Mouse (Mus musculus) heart, embryonic 11.5 days (tissue): ENCODE measurements around the gene Ms4a4d. TPM values are rescaled to one million over a fixed set of nuclear protein-coding genes. Genes with fewer than 3 reads are reported as not detected.
"Not testable (repeated sequence)": the region's sequence is repeated elsewhere in the genome, so short reads cannot be mapped to it uniquely, and the experiment has no call there.

Source experiments
- ATAC-seq: fragments of 200-750 bp; cut with Nextera tagmentation; replicated peaks from 2 replicates; pipeline ENCODE4 v1.8.0; 2017; ENCODE audit warnings: moderate library complexity; ENCODE audit not compliant: insufficient number of reproducible peaks, low FRiP score, low TSS enrichment
- H3K27ac ChIP-seq: fragments of 300-500 bp; sonication (generic); 2 replicates; pipeline ENCODE4 v1.5.1; 2014; ENCODE audit warnings: mild to moderate bottlenecking, low read depth, low read length
- H3K27me3 ChIP-seq: fragments of 300-500 bp; sonication (generic); 2 replicates; pipeline ENCODE4 v1.6.1; 2014; ENCODE audit warnings: mild to moderate bottlenecking, low read length, mixed read lengths; ENCODE audit not compliant: control insufficient read depth, insufficient read depth
- H3K36me3 ChIP-seq: fragments of 300-500 bp; sonication (generic); 2 replicates; pipeline ENCODE4 v1.6.1; 2014; ENCODE audit warnings: mild to moderate bottlenecking, low read length, moderate library complexity, mixed read lengths; ENCODE audit not compliant: control insufficient read depth, insufficient read depth
- H3K4me1 ChIP-seq: fragments of 300-500 bp; sonication (generic); 2 replicates; pipeline ENCODE4 v1.6.1; 2014; ENCODE audit warnings: low read length; ENCODE audit not compliant: control insufficient read depth, insufficient read depth
- H3K4me2 ChIP-seq: fragments of 300-500 bp; sonication (generic); 2 replicates; pipeline ENCODE4 v1.6.1; 2014; ENCODE audit warnings: mild to moderate bottlenecking, moderate library complexity
- H3K4me3 ChIP-seq: fragments of 300-500 bp; sonication (generic); 2 replicates; pipeline ENCODE4 v1.5.1; 2014; ENCODE audit warnings: low read depth, low read length
- H3K9ac ChIP-seq: fragments of 300-500 bp; sonication (generic); 2 replicates; pipeline ENCODE4 v1.6.1; 2014; ENCODE audit warnings: mild to moderate bottlenecking, low read depth, low read length, moderate library complexity
- H3K9me3 ChIP-seq: fragments of 300-500 bp; sonication (generic); replicated peaks from 2 replicates; pipeline ENCODE4 v1.6.1; 2016; ENCODE audit warnings: low read length; ENCODE audit not compliant: control insufficient read depth
- WGBS: fragments of 180-500 bp; shearing (Covaris S2); extraction: QIAGEN DNeasy Blood & Tissue Kit; methylation state at CpG from one replicate; pipeline ENCODE4 v1.1.7; 2014; ENCODE audit not compliant: insufficient replicate concordance; 5-methylcytosine and 5-hydroxymethylcytosine counted together
- polyA plus RNA-seq: library from polyadenylated mRNA; unstranded; fragments of >200 nt; fragmentation: Nextera tagmentation; extraction: Ambion mirVana; gene quantifications from 2 replicates; pipeline ENCODE4 v1.2.1, GENCODE M21; 2014

Gene Ms4a4d
- polyA plus RNA-seq, 1 experiment from 2014 or later: 0.44 TPM

DNA sequence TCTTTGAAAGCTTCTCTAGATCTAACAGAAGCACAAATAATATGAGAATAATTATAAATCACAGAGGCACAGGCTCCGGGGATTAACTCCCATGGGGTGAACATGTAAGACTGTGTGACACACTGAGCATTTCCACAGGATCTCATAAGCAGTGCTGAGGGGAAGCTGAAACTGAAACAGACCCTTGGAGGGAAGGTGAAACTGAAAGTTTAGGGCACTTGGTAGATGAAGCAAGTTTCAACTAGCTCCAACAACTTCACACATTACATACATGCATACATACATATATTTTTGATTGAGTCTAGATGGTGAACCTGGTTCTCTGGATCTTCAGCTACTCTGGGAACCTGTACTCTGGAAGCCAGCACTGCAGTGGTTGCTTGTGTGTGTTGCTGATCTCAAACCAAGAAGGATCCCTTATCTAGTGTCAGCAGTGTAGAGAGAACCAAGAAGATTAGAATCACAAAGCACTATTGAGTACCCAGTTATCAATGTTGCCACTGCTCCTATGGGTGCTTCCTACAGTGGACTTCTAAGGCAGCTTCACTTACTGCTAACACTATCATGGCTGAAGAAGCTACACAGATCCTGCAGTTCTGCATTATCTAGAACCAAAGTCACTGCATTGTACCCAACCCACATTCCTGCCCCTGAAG lies 3.7 kb downstream of the Ms4a4d start:
- H3K4me1 ChIP-seq, H3K27ac ChIP-seq, H3K27me3 ChIP-seq, H3K36me3 ChIP-seq, H3K9me3 ChIP-seq, ATAC-seq, H3K4me2 ChIP-seq, H3K4me3 ChIP-seq, H3K9ac ChIP-seq: not testable (repeated sequence)
- WGBS: 80% methylated on average over 1 of the region's 1 CpGs

DNA sequence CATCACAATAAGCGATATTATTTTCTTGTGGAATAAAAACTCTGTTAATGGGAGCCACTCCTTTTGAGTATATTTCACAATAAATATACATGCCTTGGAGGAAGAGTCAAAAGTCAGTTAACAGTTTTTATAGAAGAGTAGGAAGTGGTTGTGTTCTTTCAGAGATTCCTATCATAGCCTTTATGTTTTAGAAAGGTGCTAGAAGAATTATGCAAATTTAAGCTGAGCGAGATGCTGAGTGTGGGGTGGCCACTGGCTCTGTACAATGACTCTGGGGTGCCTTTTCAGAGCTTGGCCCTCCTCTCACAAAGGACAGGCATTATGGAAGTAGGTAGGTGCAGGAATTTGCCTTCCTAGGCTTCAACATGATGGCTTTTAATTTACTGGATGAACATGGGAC lies 7.8 kb downstream of the Ms4a4d start:
- H3K9me3 ChIP-seq, H3K4me1 ChIP-seq, H3K4me3 ChIP-seq, H3K27me3 ChIP-seq, ATAC-seq, H3K36me3 ChIP-seq, H3K4me2 ChIP-seq, H3K9ac ChIP-seq, H3K27ac ChIP-seq: not testable (repeated sequence)
- WGBS: 81% methylated on average over 2 of the region's 2 CpGs

DNA sequence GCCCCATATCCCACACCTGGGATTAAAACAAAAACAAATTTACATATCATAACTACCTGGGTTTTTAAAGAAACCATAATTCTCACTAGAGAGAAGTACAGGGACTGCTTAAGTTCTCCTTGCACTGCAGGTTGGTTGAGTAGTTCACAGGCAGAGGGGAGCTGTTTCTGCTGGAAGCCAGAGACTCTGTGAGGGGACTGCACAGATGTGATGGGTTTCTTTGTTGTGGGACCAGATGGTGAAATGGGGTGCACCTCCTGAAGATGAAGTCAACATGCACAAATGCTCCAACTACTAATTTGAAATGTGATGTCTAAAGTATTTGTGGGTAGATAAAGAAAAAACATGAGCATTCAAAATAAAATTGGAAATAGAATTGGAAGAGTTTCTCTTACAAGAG lies 11.3 kb downstream of the Ms4a4d start:
- Histone ChIP-seq H3K4me1 (no peaks in the 10 kb centered on the region), H3K27me3 (no peaks in the 10 kb centered on the region), H3K9ac (no peak overlapping the region), H3K4me2 (no peak overlapping the region), H3K36me3 (no peaks in the 10 kb centered on the region), H3K27ac (no peak overlapping the region), H3K4me3 (no peak overlapping the region), H3K9me3 (no peaks in the 10 kb centered on the region)
- ATAC-seq: no peak

DNA sequence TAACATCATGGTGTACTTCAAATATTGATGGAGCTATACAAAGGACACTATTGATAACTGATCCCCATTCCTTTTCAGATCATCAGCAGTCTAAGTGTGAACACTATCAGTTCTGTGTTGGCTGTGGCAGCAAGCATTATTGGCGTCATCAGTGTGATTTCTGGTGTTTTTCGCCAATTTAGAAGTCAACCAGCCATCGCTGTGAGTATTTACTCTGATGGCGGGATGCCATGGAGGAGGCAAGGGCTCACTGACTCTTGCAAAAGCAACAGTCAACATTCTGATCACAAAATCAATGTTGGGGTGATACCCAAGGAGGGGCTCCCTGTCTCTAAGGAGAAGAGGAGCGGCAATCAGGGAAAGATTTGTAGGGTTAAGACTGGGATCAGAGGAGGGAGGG lies 18.1 kb downstream of the Ms4a4d start:
- Histone ChIP-seq H3K4me2 (no peak overlapping the region), H3K27me3 (no peaks in the 10 kb centered on the region), H3K9ac (no peak overlapping the region), H3K36me3 (no peaks in the 10 kb centered on the region), H3K9me3 (no peaks in the 10 kb centered on the region), H3K27ac (no peak overlapping the region), H3K4me1 (no peaks in the 10 kb centered on the region), H3K4me3 (no peak overlapping the region)
- no peak for ATAC-seq
- WGBS: 84% methylated on average over 5 of the region's 5 CpGs

DNA sequence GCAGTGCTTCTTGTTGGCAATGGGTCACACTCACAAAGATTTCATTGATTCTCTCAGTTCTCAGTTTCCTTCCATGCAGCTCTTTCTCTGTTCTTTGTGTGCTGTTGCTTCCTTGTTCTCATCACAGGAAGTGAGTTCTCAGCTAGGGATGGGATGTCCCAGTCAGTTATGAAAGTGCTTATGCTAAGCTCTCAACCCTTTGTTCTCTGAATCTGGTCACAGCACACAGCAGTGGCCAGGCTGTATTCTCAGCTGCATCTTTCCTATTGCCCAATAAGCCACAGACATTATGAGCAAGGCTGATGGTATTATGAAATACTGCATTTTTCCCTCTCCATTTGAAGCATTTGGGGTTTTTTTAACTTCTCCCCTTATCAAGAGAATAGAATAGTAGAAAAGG lies 23.0 kb downstream of the Ms4a4d start:
- not testable (repeated sequence) for H3K9me3 ChIP-seq, H3K36me3 ChIP-seq, H3K27me3 ChIP-seq, ATAC-seq, H3K9ac ChIP-seq, H3K4me3 ChIP-seq, H3K27ac ChIP-seq, H3K4me2 ChIP-seq, H3K4me1 ChIP-seq

DNA sequence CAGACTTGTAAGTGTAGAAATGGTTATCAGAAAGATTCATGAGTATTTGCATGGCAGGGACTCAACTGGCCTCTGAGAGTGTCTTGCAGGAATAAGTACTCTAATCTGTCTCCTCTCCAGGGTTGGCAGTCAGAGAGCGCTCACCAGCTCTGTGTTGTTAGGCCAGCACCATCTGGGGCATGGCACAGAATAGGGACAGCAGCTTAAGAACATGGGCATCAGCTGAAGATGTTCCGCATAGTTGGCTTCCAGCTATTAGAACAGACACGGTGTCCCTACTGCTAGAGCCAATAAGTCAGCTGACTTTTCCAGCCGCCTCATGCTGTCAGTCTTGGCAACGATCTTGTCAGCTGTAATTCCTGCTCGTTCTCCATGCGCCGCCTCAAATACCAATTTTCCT lies 38.4 kb downstream of the Ms4a4d start:
- 85% methylated on average over 8 of the region's 8 CpGs for WGBS
- Histone ChIP-seq H3K36me3 (no peaks in the 10 kb centered on the region), H3K4me3 (no peak overlapping the region), H3K27me3 (no peaks in the 10 kb centered on the region), H3K9me3 (no peaks in the 10 kb centered on the region), H3K4me1 (no peaks in the 10 kb centered on the region), H3K9ac (no peak overlapping the region), H3K27ac (no peak overlapping the region), H3K4me2 (no peak overlapping the region)
- ATAC-seq: no peak

DNA sequence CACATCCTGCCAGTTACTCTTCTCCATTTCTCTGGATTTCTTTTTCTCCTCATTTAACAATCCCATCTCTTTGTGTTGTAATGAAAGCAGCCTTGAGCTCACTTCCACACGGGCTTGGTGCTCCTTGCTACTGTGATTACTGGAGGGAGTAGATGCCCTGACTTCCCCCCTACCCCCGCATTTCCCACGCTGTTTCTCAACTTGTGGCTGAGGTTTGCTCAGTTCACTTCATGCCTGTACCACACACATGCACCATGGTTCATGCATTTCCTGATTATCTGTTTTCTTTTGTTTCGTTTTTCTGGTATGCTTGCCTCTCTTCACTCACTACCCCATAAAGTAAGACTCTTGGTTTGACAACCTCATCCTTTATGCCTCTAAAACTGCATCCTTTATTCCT lies 52.6 kb downstream of the Ms4a4d start:
- no peak overlapping the region for H3K27ac ChIP-seq
- no peak overlapping the region for H3K9ac ChIP-seq
- H3K27me3 ChIP-seq: no peaks in the 10 kb centered on the region
- ATAC-seq: no peak
- H3K4me3 ChIP-seq: no peak overlapping the region
- no peaks in the 10 kb centered on the region for H3K9me3 ChIP-seq
- 67% methylated on average over 4 of the region's 4 CpGs for WGBS
- H3K4me2 ChIP-seq: no peak overlapping the region
- H3K36me3 ChIP-seq: no peaks in the 10 kb centered on the region
- no peaks in the 10 kb centered on the region for H3K4me1 ChIP-seq

DNA sequence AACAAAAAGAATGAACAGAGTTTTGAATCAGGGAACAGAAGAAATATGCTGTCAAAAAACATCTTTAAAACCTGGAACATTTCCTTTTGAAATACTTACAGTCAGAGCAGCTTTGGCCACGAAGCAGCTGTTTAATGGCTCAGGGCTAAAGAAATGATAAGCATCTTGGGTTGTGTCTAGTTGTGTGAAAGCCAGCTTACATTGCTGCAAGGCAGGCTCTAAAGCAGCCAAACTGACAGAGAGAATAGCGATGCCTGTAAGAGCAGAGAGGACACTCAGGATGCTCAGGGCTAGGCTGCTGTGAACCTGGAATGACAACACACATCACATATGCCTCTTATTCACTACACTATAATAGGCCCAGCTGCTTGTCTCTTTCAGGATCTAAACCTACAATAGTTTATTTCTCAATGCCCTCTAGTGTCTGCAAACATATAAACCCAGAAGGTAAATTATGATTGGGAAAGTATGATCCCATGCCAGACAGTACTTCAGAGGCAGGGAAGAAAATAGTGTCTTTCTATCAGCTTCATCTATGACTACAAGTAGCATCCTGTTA lies 53.4 kb downstream of the Ms4a4d start:
- ATAC-seq: no peak
- H3K4me3 ChIP-seq: no peak overlapping the region
- no peaks in the 10 kb centered on the region for H3K4me1 ChIP-seq
- H3K27ac ChIP-seq: no peak overlapping the region
- no peak overlapping the region for H3K4me2 ChIP-seq
- H3K36me3 ChIP-seq: no peaks in the 10 kb centered on the region
- no peak overlapping the region for H3K9ac ChIP-seq
- no peaks in the 10 kb centered on the region for H3K27me3 ChIP-seq
- no peaks in the 10 kb centered on the region for H3K9me3 ChIP-seq
- whole genome bisulfite sequencing: 62% methylated on average over 2 of the region's 2 CpGs

DNA sequence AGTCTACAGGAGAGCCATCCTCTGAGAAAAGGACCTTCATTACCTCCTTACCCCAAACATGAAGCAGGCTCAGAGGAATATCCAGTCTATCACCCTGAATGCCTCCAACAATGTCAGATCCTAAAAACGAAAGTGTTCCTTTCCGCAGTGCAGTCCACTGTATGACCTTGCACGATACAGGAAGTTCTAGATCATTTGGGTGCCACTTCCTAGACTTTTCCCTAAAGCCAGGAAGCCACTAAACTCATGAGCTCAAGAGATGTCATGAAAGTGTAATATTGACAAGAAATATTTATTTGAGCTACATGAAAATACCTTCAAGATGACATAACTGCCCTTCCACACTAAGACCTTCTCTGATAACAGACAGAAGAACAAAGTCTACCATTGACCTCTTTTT lies 64.7 kb downstream of the Ms4a4d start:
- no peaks in the 10 kb centered on the region for H3K27me3 ChIP-seq
- no peaks in the 10 kb centered on the region for H3K9me3 ChIP-seq
- H3K4me2 ChIP-seq: no peak overlapping the region
- H3K4me3 ChIP-seq: no peak overlapping the region
- H3K4me1 ChIP-seq: no peaks in the 10 kb centered on the region
- ATAC-seq: no peak
- 77% methylated on average over 3 of the region's 3 CpGs for WGBS
- no peak overlapping the region for H3K9ac ChIP-seq
- H3K27ac ChIP-seq: no peak overlapping the region
- no peaks in the 10 kb centered on the region for H3K36me3 ChIP-seq
